Mouse (Mus musculus) heart, postnatal 36 days (tissue): ENCODE data around the gene Ctsw. TPM values are rescaled to one million over a fixed set of nuclear protein-coding genes. Genes with fewer than 3 reads are reported as not detected.

Experiments used
- DNase-seq, 2 experiments: peaks; one replicate each; pipeline ENCODE4 v3.0.0; 2021 to 2022
- intact Hi-C: fragments of 180-260 bp; cut with DNase I; formaldehyde crosslinking; loops from one replicate; pipeline ENCODE4 v1.15.1; 2025
- total RNA-seq, 2 experiments: library from RNA; stranded (reverse); gene quantifications; 2 replicates each; pipeline ENCODE4 v1.2.3; 2021

Gene Ctsw
- total RNA-seq, 2 experiments from 2014 or later, result 0.43 TPM; not detected in 1

DNA sequence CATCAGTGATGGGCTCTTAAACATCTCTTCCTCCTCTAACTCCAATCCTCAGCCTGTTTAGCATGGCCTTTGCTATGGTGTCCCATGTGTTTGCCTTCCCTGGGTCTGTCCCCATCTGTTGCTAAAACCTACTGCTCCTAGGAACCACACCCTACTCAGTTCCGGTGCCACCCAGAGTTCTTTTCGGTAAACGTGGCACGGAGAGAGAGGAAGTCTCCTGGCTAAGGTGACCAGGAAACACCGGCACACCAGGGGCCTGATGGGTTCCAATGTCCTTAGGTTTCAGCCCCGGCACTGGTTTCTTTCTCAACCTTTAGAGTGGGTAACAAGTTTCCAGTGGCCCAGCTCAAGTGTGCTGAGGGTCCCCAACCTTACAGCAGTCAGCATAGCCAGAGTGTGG lies 47.7 kb downstream of the Ctsw start:
- no peak for DNase-seq
- intact Hi-C loops, result no loop called here

DNA sequence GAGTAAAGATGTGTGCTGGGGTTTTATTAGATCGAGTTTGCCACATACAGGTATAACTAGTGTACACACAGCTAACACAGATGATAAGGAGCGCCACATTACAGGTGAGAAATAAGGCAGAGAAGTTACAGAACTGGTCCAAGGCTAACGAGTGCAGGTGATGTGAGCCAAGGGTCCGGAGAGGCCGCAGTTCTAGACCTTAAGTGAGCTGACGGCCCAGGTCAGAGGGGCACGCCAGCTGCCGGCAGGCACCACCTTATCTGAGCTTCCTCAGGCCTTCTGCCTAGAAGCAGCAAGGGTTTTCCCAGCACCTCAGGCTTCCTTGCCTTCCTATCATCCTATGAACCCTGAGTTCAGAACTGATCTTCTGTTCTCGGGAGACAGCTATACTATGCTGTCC lies 48.7 kb downstream of the Ctsw start:
- no peak for DNase-seq
- intact Hi-C loops, result no loop called here

DNA sequence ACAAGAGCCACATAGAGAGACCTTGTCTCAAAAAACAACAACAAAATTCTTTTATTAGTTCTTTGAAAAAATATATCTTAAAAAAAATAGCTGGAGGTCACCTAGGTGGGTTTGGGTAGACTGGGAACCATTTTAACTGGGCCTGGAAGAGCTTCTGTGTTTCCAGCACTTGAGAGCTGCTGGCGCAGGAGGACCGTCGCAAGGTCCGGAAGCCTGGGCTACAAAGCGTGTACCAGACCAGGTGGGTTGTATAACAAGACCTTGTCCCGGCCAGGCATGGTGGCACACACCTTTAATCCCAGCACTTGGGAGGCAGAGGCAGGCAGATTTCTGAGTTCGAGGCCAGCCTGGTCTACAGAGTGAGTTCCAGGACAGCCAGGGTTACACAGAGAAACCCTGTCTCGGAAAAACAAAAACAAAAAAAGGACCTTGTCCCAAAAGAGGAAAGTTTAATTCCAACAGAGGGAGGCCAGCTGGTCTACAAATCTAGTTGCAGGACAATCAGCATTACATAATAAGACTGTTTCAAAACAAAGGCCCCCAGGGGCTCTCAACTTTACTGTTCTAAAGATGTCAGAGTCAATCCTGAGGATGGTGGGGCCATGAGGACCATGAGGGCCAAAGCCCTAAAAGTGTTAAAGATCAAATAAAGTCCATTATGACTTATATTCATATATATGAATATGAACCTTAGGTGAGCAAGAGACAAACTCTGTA lies 49.4 kb downstream of the Ctsw start:
- DNase-seq, result no peak
- intact Hi-C loops, result no loop called here

Other genes starting within 250 kb of the Ctsw start
- gene Pacs1, start 195.4 kb downstream of the Ctsw start, total RNA-seq, result 10 to 100 TPM; 19.9 to 21.5 TPM
- 100 to 1,000 TPM; 115 to 128 TPM for gene Sf3b2, start 173.1 kb downstream of the Ctsw start, total RNA-seq
- gene Gal3st3, start 170.2 kb downstream of the Ctsw start, total RNA-seq, result 10 to 100 TPM; 20.0 to 24.2 TPM
- gene Catsper1, start 132.8 kb downstream of the Ctsw start, total RNA-seq, result not detected
- gene Cst6, start 118.9 kb downstream of the Ctsw start, total RNA-seq, result 10 to 100 TPM in 1 of 2 experiments, 1 to 10 TPM in 1; 9.5 to 10.2 TPM
- gene Eif1ad, start 101.8 kb downstream of the Ctsw start, total RNA-seq, result 10 to 100 TPM; 16.5 to 17.7 TPM
- gene Banf1, start 101.3 kb downstream of the Ctsw start, total RNA-seq, result 100 to 1,000 TPM; 126 to 142 TPM
- 10 to 100 TPM; 53.2 to 55.5 TPM for gene Sart1, start 79.8 kb downstream of the Ctsw start, total RNA-seq
- 1 to 10 TPM in 1 of 2 experiments, under 1 TPM in 1; 0.17 to 2.8 TPM for gene Tsga10ip, start 66.0 kb downstream of the Ctsw start, total RNA-seq
- gene Drap1, start 43.5 kb downstream of the Ctsw start, total RNA-seq, result 100 to 1,000 TPM; 297 to 319 TPM
- gene AI837181, start 43.4 kb downstream of the Ctsw start, total RNA-seq, result 10 to 100 TPM; 33.3 to 38.1 TPM
- not detected for gene Fosl1, start 21.0 kb downstream of the Ctsw start, total RNA-seq
- 10 to 100 TPM in 1 of 2 experiments, 1 to 10 TPM in 1; 9.5 to 11.0 TPM for gene Ccdc85b, start 10.6 kb downstream of the Ctsw start, total RNA-seq
- gene Fibp, start 7.9 kb downstream of the Ctsw start, total RNA-seq, result 10 to 100 TPM; 50.3 to 50.5 TPM
- gene Efemp2, start 5.4 kb upstream of the Ctsw start, total RNA-seq, result 1 to 10 TPM; 9.0 to 9.8 TPM
- 10 to 100 TPM; 19.6 to 23.7 TPM for gene Mus81, start 19.9 kb upstream of the Ctsw start, total RNA-seq
- 100 to 1,000 TPM; 174 to 188 TPM for gene Cfl1, start 21.9 kb upstream of the Ctsw start, total RNA-seq
- under 1 TPM; 0.58 to 0.70 TPM for gene 1700020D05Rik, start 35.3 kb upstream of the Ctsw start, total RNA-seq
- 1 to 10 TPM; 5.1 TPM for gene Snx32, start 42.0 kb upstream of the Ctsw start, total RNA-seq
- not detected for gene Ovol1, start 92.1 kb upstream of the Ctsw start, total RNA-seq
- gene Ap5b1, start 99.5 kb upstream of the Ctsw start, total RNA-seq, result 1 to 10 TPM; 3.1 to 3.4 TPM
- 10 to 100 TPM; 42.7 to 53.2 TPM for gene Rnaseh2c, start 133.4 kb upstream of the Ctsw start, total RNA-seq
- gene Kat5, start 141.7 kb upstream of the Ctsw start, total RNA-seq, result 10 to 100 TPM; 30.3 to 37.0 TPM
- gene Rela, start 169.0 kb upstream of the Ctsw start, total RNA-seq, result 10 to 100 TPM; 25.6 to 31.2 TPM
- gene Sipa1, start 195.2 kb upstream of the Ctsw start, total RNA-seq, result 10 to 100 TPM; 19.5 to 29.0 TPM
- gene Map3k11, start 220.2 kb upstream of the Ctsw start, total RNA-seq, result 10 to 100 TPM; 26.0 to 29.5 TPM
- 10 to 100 TPM; 15.7 to 16.8 TPM for gene Pcnx3, start 220.4 kb upstream of the Ctsw start, total RNA-seq
- gene Kcnk7, start 235.9 kb upstream of the Ctsw start, total RNA-seq, result not detected